Mouse (Mus musculus) liver, embryonic 14.5 days (tissue): ENCODE data around the gene Zbed4. TPM values are rescaled to one million over a fixed set of nuclear protein-coding genes. Genes with fewer than 3 reads are reported as not detected.
"Not testable (repeated sequence)": the region's sequence is repeated elsewhere in the genome, so short reads cannot be mapped to it uniquely, and the experiment has no call there.

Experiments used
- ATAC-seq: fragments of 200-750 bp; cut with Nextera tagmentation; 2 replicates; pipeline ENCODE4 v1.8.0; 2017; ENCODE audit warnings: moderate number of reproducible peaks, mild to moderate bottlenecking, moderate library complexity; ENCODE audit not compliant: insufficient read depth
- DNase-seq, 3 experiments: peaks; one replicate each; pipeline ENCODE4 v3.0.0-alpha.2; 2012 to 2013; ENCODE audit warnings: low read depth in 3 of 3, low spot score in 3 of 3
- H3K27ac ChIP-seq: fragments of 300-500 bp; sonication (generic); 2 replicates; pipeline ENCODE4 v1.5.1; 2014; ENCODE audit warnings: moderate library complexity, mild to moderate bottlenecking, control low read depth, inconsistent platforms
- H3K27me3 ChIP-seq: fragments of 300-500 bp; sonication (generic); 2 replicates; pipeline ENCODE4 v1.6.1; 2014; ENCODE audit warnings: mild to moderate bottlenecking, low read length, moderate library complexity; ENCODE audit not compliant: control insufficient read depth, insufficient read depth
- H3K36me3 ChIP-seq: fragments of 300-500 bp; sonication (generic); replicated peaks from 2 replicates; pipeline ENCODE4 v1.6.1; 2014; ENCODE audit warnings: low read depth; ENCODE audit not compliant: control insufficient read depth, insufficient read depth
- H3K4me1 ChIP-seq, 2 experiments: fragments of 200-500 bp in 1 of 2; fragments of 300-500 bp in 1 of 2; sonication (generic) in 1 of 2; replicated peaks; 2 replicates each; pipeline ENCODE4 v1.6.1; 2012 to 2014; ENCODE audit warnings: antibody characterized with exemption in 1 of 2, inconsistent platforms in 1 of 2, low read length in 1 of 2; ENCODE audit not compliant: control insufficient read depth in 2 of 2, insufficient read depth in 2 of 2
- H3K4me2 ChIP-seq: fragments of 300-500 bp; sonication (generic); 2 replicates; pipeline ENCODE4 v1.6.1; 2014; ENCODE audit warnings: low read depth, mild to moderate bottlenecking, control low read depth, moderate library complexity
- H3K4me3 ChIP-seq, 2 experiments: fragments of 200-500 bp in 1 of 2; fragments of 300-500 bp in 1 of 2; sonication (generic) in 1 of 2; 2 replicates each; pipeline ENCODE4 v1.5.1; 2012 to 2014; ENCODE audit warnings: low read depth in 2 of 2, low read length in 2 of 2, mild to moderate bottlenecking in 2 of 2, control low read depth in 1 of 2, inconsistent platforms in 1 of 2, moderate library complexity in 1 of 2; ENCODE audit not compliant: insufficient read depth in 1 of 2
- H3K9ac ChIP-seq: fragments of 300-500 bp; sonication (generic); replicated peaks from 2 replicates; pipeline ENCODE4 v1.6.1; 2014; ENCODE audit warnings: mild to moderate bottlenecking, control low read depth, moderate library complexity
- H3K9me3 ChIP-seq: fragments of 300-500 bp; sonication (generic); 2 replicates; pipeline ENCODE4 v1.6.1; 2016; ENCODE audit warnings: low read length, mixed read lengths; ENCODE audit not compliant: control insufficient read depth
- CTCF ChIP-seq: IDR thresholded peaks from 2 replicates; pipeline ENCODE4 v1.5.1; 2016; ENCODE audit warnings: antibody characterized with exemption, low read depth, control low read depth
- EP300 ChIP-seq: IDR thresholded peaks from 2 replicates; pipeline ENCODE4 v1.6.1; 2016; ENCODE audit warnings: antibody characterized with exemption, low read depth
- WGBS: fragments of 180-500 bp; shearing (Covaris S2); extraction: QIAGEN DNeasy Blood & Tissue Kit; methylation state at CpG from one replicate; pipeline ENCODE4 v1.1.7; 2014; ENCODE audit not compliant: insufficient replicate concordance; 5-methylcytosine and 5-hydroxymethylcytosine counted together
- polyA plus RNA-seq, 2 experiments: library from polyadenylated mRNA; depleted of rRNA in 1 of 2; stranded (reverse) in 1 of 2; unstranded in 1 of 2; fragments of >200 nt; fragmentation: Nextera tagmentation in 1 of 2; extraction: Ambion mirVana in 1 of 2; gene quantifications; 2 replicates each; pipeline versions ENCODE4 v1.2.1 to v1.2.3; 2012 to 2014

Zbed4 gene
- polyA plus RNA-seq, 2 experiments: 8.0 to 11.5 TPM

GRCm38 (mm10) chr15:88736166-88736565 is 15.3 kb upstream of the Zbed4 start:
- H3K36me3 ChIP-seq: no peaks in the 10 kb centered on the region
- H3K9me3 ChIP-seq: no peaks in the 10 kb centered on the region
- no peaks in the 10 kb centered on the region for H3K27me3 ChIP-seq
- H3K4me1 ChIP-seq: peaks cover 14 to 24% of the 10 kb centered on the region in 2 experiments
- no peak overlapping the region for H3K4me3 ChIP-seq
- H3K27ac ChIP-seq: no peak overlapping the region
- WGBS: 59% methylated on average over 4 of the region's 4 CpGs
- ATAC-seq (no peak), DNase-seq (no peak)
- H3K9ac ChIP-seq: no peak overlapping the region
- no peak overlapping the region for H3K4me2 ChIP-seq
- TF ChIP-seq CTCF: no peak
- no peak for TF ChIP-seq EP300

GRCm38 (mm10) chr15:88738466-88738865 is 13.0 kb upstream of the Zbed4 start:
- Histone ChIP-seq H3K27ac (no peak overlapping the region), H3K4me2 (no peak overlapping the region), H3K4me1 (peaks cover 6 to 8% of the 10 kb centered on the region in 2 experiments; a peak in 3 of 4 replicates), H3K27me3 (no peaks in the 10 kb centered on the region), H3K36me3 (no peaks in the 10 kb centered on the region), H3K4me3 (no peak overlapping the region), H3K9me3 (no peaks in the 10 kb centered on the region), H3K9ac (no peak overlapping the region)
- no peak for TF ChIP-seq EP300
- TF ChIP-seq CTCF: no peak
- WGBS: 63% methylated on average over 2 of the region's 2 CpGs
- DNase-seq (no peak), ATAC-seq (no peak)

- ATAC-seq: no peak
- Histone ChIP-seq H3K36me3 (no peaks in the 10 kb centered on the region), H3K27me3 (no peaks in the 10 kb centered on the region), H3K9ac (no peak overlapping the region), H3K4me2 (no peak overlapping the region), H3K4me3 (no peak overlapping the region), H3K9me3 (no peaks in the 10 kb centered on the region), H3K4me1 (peaks cover 0 to 9% of the 10 kb centered on the region in 2 experiments; a peak in 2 of 4 replicates), H3K27ac (no peak overlapping the region)
- TF ChIP-seq CTCF (no peak), EP300 (no peak)
- DNase-seq: no peak
- 60% methylated on average over 6 of the region's 6 CpGs for WGBS
Observed at GRCm38 (mm10) chr15:88741366-88741765, 10.1 kb upstream of the Zbed4 start.

GRCm38 (mm10) chr15:88743371-88743770 is 8.1 kb upstream of the Zbed4 start:
- ATAC-seq, H3K36me3 ChIP-seq, H3K4me2 ChIP-seq, H3K27me3 ChIP-seq, H3K9me3 ChIP-seq, H3K4me3 ChIP-seq, H3K4me1 ChIP-seq, H3K9ac ChIP-seq, DNase-seq, H3K27ac ChIP-seq: not testable (repeated sequence)
- 48% methylated on average over 5 of the region's 5 CpGs for WGBS

- TF ChIP-seq CTCF (no peak), EP300 (no peak)
- ATAC-seq (no peak), DNase-seq (no peak)
- H3K36me3 ChIP-seq: no peaks in the 10 kb centered on the region
- H3K9me3 ChIP-seq: no peaks in the 10 kb centered on the region
- no peak overlapping the region for H3K9ac ChIP-seq
- 60% methylated on average over 3 of the region's 3 CpGs for WGBS
- H3K27me3 ChIP-seq: no peaks in the 10 kb centered on the region
- no peak overlapping the region for H3K4me3 ChIP-seq
- no peak overlapping the region for H3K4me2 ChIP-seq
- H3K27ac ChIP-seq: no peak overlapping the region
- peaks cover 4 to 15% of the 10 kb centered on the region in 2 experiments for H3K4me1 ChIP-seq
Observed at GRCm38 (mm10) chr15:88745347-88745746, 6.1 kb upstream of the Zbed4 start.

GRCm38 (mm10) chr15:88745926-88746325 is 5.5 kb upstream of the Zbed4 start:
- H3K9ac ChIP-seq: no peak overlapping the region
- peaks cover 7 to 21% of the 10 kb centered on the region in 2 experiments for H3K4me1 ChIP-seq
- no peak for TF ChIP-seq CTCF
- TF ChIP-seq EP300: no peak
- WGBS: 18% methylated on average over 3 of the region's 3 CpGs
- H3K27me3 ChIP-seq: no peaks in the 10 kb centered on the region
- H3K4me2 ChIP-seq: no peak overlapping the region
- ATAC-seq (no peak), DNase-seq (no peak)
- no peak overlapping the region for H3K27ac ChIP-seq
- no peaks in the 10 kb centered on the region for H3K9me3 ChIP-seq
- H3K4me3 ChIP-seq: no peak overlapping the region
- no peaks in the 10 kb centered on the region for H3K36me3 ChIP-seq

- not testable (repeated sequence) for H3K27me3 ChIP-seq, H3K4me3 ChIP-seq, H3K4me2 ChIP-seq, DNase-seq, ATAC-seq, H3K9me3 ChIP-seq, H3K9ac ChIP-seq, H3K36me3 ChIP-seq, H3K27ac ChIP-seq
- 70% methylated on average over 8 of the region's 8 CpGs for WGBS
- H3K4me1 ChIP-seq: peaks cover 14 to 25% of the 10 kb centered on the region in 2 experiments
Observed at GRCm38 (mm10) chr15:88749617-88750016, 1.8 kb upstream of the Zbed4 start.
